Mouse (Mus musculus) midbrain, embryonic 10.5 days (tissue): ENCODE results near the gene Odf3b. TPM values are rescaled to one million over a fixed set of nuclear protein-coding genes. Genes with fewer than 3 reads are reported as not detected.

Experiments
- DNase-seq: peaks from one replicate; pipeline ENCODE4 v3.0.0-alpha.2; 2017; ENCODE audit warnings: low spot score
- H3K27ac ChIP-seq: fragments of 300-500 bp; sonication (generic); replicated peaks from 2 replicates; pipeline ENCODE4 v1.5.1; 2016; ENCODE audit warnings: mild to moderate bottlenecking
- H3K27me3 ChIP-seq: fragments of 300-500 bp; sonication (generic); 2 replicates; pipeline ENCODE4 v1.6.1; 2016; ENCODE audit warnings: low read depth, mild to moderate bottlenecking; ENCODE audit not compliant: poor library complexity, severe bottlenecking
- H3K36me3 ChIP-seq: fragments of 300-500 bp; sonication (generic); 2 replicates; pipeline ENCODE4 v1.6.1; 2016; ENCODE audit warnings: mild to moderate bottlenecking, moderate library complexity
- H3K4me1 ChIP-seq: fragments of 300-500 bp; sonication (generic); 2 replicates; pipeline ENCODE4 v1.6.1; 2016
- H3K4me3 ChIP-seq: fragments of 300-500 bp; sonication (generic); 2 replicates; pipeline ENCODE4 v1.5.1; 2016; ENCODE audit warnings: mild to moderate bottlenecking, moderate library complexity
- H3K9me3 ChIP-seq: fragments of 300-500 bp; sonication (generic); replicated peaks from 2 replicates; pipeline ENCODE4 v1.6.1; 2016; ENCODE audit warnings: mild to moderate bottlenecking
- WGBS: fragments of 180-500 bp; shearing (Covaris S2); methylation state at CpG from one replicate; pipeline ENCODE4 v1.1.7; 2016; 5-methylcytosine and 5-hydroxymethylcytosine counted together
- polyA plus RNA-seq: library from polyadenylated mRNA; unstranded; fragments of >200 nt; fragmentation: Nextera tagmentation; extraction: Ambion mirVana; gene quantifications from 2 replicates; pipeline ENCODE4 v1.2.1, GENCODE M21; 2016

Odf3b gene
- 0.11 and 0.99 TPM in 2 replicates for polyA plus RNA-seq

DNA sequence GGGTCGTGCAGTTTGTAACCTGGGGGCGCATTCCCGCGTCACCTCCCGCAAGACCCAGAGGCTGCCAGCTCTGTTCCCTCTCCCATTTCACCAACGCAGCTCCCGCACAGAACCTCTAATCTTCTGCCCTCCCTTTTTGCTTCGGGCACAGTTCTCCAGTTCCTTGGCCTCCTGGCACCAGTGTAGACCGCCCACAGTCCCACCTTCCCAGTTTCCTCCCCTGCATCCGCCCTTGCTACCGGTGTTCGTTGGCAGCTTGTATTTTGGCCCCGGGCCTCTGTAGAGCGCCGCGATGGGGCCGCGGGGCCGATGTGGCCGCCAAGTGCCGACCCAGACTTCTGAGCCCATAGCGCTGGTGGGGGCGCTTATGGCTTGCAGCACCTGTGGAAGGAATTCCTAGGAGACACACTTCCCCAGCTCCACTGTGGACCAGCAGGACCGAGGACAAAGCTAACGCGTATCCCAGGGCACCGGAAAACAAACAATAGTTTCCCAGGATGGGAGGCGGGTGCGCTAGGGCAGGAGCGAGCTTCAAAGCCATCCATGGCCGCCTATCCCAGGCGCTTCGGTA is at the start of gene Odf3b:
Gene Odf3b (minus strand): TSS at position 452 of the 571 bp plus-strand sequence.
- H3K4me3 ChIP-seq = peak within 1 kb of the TSS; percentile 56
- peaks cover 79% of the 10 kb centered on the region for H3K27me3 ChIP-seq
- under 1% methylated on average over 33 of the region's 33 CpGs for WGBS
- H3K36me3 ChIP-seq = no peaks in the 10 kb centered on the region
- H3K4me1 ChIP-seq = peaks cover 35% of the 10 kb centered on the region
- peak; percentile 58 for DNase-seq
- H3K9me3 ChIP-seq = no peaks in the 10 kb centered on the region
- H3K27ac ChIP-seq = peak within 1 kb of the TSS; percentile 10

DNA sequence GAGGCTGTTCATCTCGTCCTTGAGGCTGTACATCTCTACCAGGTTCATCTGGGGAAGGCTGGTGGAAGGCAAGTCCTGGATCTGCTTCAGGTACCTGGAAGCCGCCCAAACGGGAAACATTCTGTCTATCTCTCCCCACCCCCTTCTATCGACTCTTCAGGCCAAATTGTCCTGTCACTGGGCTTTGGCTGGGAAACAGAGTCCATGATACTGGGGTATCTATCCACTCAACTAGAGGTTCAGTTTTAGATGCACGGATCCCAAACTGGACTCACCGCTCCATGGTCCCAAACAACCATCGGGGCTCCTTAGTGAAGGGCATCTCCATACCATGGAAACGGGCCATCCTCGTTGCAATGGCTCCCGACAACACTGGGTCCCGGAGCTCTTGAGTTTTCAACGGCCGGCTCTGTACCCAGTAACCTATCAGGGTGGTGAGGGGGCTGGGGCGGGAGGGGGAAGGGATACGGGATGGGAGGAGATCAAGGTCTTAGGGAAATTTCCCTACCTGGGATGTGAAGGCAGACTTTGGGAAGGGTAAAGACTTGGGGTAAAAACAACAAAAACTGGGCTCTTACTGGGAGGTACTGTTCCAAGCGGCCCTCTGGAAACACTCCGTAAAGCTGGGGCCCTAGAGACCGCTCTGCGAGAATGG is 49.2 kb upstream of the Odf3b start:
- Histone ChIP-seq H3K4me1 (peaks cover 38% of the 10 kb centered on the region), H3K36me3 (peaks cover 37% of the 10 kb centered on the region), H3K4me3 (peak overlapping the region; percentile 84), H3K27me3 (peaks cover 13% of the 10 kb centered on the region; the same call in 1 of the 2 replicates), H3K27ac (no peak overlapping the region), H3K9me3 (no peaks in the 10 kb centered on the region)
- DNase-seq = no peak
- 83% methylated on average over 19 of the region's 19 CpGs for WGBS

DNA sequence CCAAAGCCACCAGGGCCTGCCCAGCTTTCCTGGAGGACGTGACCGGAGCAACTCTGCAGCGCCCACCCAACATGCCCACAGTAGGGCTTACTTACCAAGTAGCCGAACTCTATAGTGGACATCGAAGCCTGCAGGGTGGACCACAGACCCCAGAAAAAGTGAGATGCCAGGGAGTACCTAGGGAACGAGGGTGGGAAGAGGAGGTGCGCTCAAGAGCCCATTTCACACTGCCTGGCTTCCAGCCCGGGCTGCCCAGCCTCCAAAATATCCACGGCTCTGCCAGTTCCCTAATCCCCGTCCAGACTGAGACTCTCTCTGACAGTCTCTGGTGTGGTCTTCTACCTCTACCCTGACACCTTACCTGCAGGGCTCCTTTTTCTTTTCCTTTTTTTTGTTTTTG is 47.6 kb upstream of the Odf3b start:
- no peak overlapping the region for H3K27ac ChIP-seq
- peaks cover 38% of the 10 kb centered on the region for H3K4me1 ChIP-seq
- peaks cover 13% of the 10 kb centered on the region; the same call in 1 of the 2 replicates for H3K27me3 ChIP-seq
- DNase-seq = no peak
- 90% methylated on average over 10 of the region's 10 CpGs for WGBS
- H3K9me3 ChIP-seq = no peaks in the 10 kb centered on the region
- peaks cover 48% of the 10 kb centered on the region for H3K36me3 ChIP-seq
- no peak overlapping the region for H3K4me3 ChIP-seq

DNA sequence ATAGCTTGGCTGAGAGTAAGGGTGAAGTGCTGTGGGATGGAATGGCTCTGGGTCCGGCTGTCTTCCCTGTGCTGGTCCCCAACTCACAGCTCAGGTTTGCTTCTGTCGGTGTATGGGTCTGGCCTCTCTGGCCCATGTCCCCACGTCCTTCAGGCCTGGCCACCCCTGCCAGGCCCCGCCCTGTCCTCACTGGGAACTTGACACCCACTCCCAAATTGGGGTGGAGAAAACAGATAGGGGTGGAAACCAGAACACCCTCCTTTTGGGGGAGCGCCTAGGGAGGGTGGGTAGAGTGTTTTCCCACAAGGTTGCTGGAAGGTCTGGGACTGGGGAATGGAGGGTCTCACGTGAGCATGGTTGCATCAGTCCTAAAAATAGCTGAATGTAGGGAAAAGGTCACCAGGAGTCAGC is 46.6 kb upstream of the Odf3b start, which contains the start of gene Cpt1b:
Gene Cpt1b (minus strand): TSS at position 153 of the 411 bp plus-strand sequence.
- no peak for DNase-seq
- no peaks in the 10 kb centered on the region for H3K9me3 ChIP-seq
- peaks cover 50% of the 10 kb centered on the region for H3K36me3 ChIP-seq
- H3K27me3 ChIP-seq = peaks cover 13% of the 10 kb centered on the region; the same call in 1 of the 2 replicates
- peak within 1 kb of the TSS; percentile 23; the same call in 1 of the 2 replicates for H3K4me3 ChIP-seq
- 33% methylated on average over 6 of the region's 6 CpGs for WGBS
- H3K4me1 ChIP-seq = peaks cover 33% of the 10 kb centered on the region
- H3K27ac ChIP-seq = no peak within 1 kb of the TSS; the same call in 1 of the 2 replicates

DNA sequence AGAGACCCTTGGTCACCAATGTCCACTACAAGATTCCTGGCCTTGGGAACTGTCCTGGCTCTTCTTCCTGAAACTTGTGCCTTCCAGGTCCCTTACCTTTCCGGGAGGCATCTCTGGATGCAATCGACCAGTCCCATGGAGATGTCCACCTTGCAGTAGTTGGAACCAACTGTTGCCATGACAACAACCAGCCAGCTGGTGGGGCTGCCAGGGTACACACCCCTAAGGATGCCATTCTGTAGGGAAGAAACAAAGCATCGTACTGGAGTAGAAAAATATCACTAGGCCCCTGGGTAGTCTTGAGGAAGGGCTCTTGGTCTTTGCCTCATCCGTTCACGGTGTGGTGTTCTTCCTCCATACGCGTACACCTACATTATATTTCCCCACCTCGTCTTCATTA is 45.5 kb upstream of the Odf3b start:
- WGBS = 86% methylated on average over 8 of the region's 8 CpGs
- H3K9me3 ChIP-seq = no peaks in the 10 kb centered on the region
- peaks cover 27% of the 10 kb centered on the region for H3K4me1 ChIP-seq
- no peak for DNase-seq
- peaks cover 59% of the 10 kb centered on the region for H3K36me3 ChIP-seq
- peaks cover 13% of the 10 kb centered on the region; the same call in 1 of the 2 replicates for H3K27me3 ChIP-seq
- H3K4me3 ChIP-seq = no peak overlapping the region
- no peak overlapping the region for H3K27ac ChIP-seq

DNA sequence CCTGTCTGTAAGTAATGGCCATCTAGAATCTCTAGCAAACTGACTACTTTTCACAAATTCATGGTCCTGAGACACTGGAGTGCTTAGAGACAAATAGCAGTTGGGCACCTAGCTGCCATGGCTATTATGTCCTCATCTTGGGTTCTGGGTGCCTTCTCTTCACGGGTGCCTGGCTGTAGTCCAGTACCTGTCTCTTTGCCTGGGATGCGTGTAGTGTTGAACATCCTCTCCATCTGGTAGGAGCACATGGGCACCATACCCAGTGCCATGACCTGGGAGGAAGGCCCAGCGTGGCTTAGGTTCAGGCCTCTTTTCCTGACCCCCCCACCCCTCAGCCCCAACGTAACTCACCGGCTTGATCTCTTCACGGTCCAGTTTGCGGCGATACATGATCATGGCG is 42.9 kb upstream of the Odf3b start:
- Histone ChIP-seq H3K4me1 (peaks cover 12% of the 10 kb centered on the region), H3K27me3 (peaks cover 13% of the 10 kb centered on the region; the same call in 1 of the 2 replicates), H3K4me3 (no peak overlapping the region), H3K36me3 (peaks cover 69% of the 10 kb centered on the region), H3K27ac (no peak overlapping the region), H3K9me3 (no peaks in the 10 kb centered on the region)
- no peak for DNase-seq
- WGBS = 93% methylated on average over 9 of the region's 9 CpGs

DNA sequence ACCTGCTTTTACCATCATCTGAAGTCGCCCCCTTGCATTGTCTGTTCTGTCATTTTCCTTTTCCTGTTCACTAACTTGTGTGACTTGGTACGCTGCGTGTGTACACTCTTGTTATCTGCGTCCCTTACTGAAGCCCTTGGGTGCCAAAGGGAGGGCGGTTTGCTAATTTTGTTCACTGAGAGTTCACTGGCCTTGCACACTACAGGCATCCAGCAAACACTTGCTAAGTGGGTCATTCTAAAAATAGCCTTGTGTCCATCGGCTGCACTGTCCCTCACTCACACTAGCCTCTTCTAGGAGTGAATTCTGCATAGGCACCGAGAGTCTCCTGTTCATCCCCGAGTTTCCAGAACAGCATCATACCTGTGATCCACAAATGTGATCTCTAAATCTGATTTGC is 36.2 kb upstream of the Odf3b start:
- Histone ChIP-seq H3K27ac (no peak overlapping the region), H3K27me3 (no peaks in the 10 kb centered on the region), H3K4me1 (no peaks in the 10 kb centered on the region), H3K36me3 (peaks cover 36% of the 10 kb centered on the region), H3K9me3 (peaks cover 2% of the 10 kb centered on the region; the same call in 1 of the 2 replicates), H3K4me3 (no peak overlapping the region)
- no peak for DNase-seq
- WGBS = 90% methylated on average over 8 of the region's 8 CpGs

DNA sequence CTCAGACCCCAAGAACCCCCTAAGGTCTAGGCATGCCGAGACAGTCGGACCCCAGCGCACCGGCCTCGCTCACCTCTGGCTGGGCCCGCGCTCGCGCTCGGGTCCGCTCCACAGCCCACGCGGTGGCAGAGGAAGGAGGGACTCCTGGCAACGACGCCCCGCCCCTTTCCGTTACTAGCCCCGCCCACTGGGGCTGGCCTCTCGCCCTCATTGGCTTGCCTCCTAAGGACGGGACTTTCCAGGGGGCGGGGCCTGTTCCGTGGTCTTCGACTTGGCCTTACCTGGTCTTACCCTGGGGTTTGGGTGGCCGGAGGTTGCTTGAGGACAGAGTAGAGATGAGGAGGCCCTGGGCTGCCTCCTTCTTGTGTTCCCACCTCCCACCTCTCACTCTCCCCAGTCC is 31.0 kb upstream of the Odf3b start, which contains the start of gene Syce3:
Gene Syce3 (minus strand): TSS at position 386 of the 400 bp plus-strand sequence.
- DNase-seq = no peak
- H3K9me3 ChIP-seq = peaks cover 22% of the 10 kb centered on the region; the same call in 1 of the 2 replicates
- no peak within 1 kb of the TSS for H3K27ac ChIP-seq
- no peaks in the 10 kb centered on the region for H3K27me3 ChIP-seq
- no peaks in the 10 kb centered on the region for H3K4me1 ChIP-seq
- H3K4me3 ChIP-seq = no peak within 1 kb of the TSS
- WGBS = 86% methylated on average over 24 of the region's 24 CpGs
- H3K36me3 ChIP-seq = no peaks in the 10 kb centered on the region

DNA sequence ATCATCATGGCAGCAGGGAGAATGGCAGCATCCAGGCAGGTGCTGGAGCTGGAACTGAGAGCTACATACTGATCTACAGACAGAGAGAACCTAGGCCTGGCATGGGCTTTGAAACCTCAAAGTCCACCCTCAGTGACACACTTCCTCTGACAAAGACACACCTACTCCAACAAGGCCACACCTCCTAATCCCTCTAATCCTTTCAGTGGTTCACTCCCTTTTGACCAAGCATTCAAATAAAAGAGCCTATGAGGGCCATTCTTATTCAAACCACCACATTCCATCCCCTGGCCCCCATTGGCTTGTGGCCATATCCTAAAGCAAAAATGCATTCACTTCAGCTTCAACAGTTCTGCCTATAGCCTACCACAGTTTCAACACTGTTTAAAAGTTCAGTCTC is 27.6 kb upstream of the Odf3b start:
- H3K36me3 ChIP-seq = no peaks in the 10 kb centered on the region
- no peak overlapping the region for H3K27ac ChIP-seq
- H3K27me3 ChIP-seq = no peaks in the 10 kb centered on the region
- DNase-seq = no peak
- H3K4me1 ChIP-seq = no peaks in the 10 kb centered on the region
- H3K4me3 ChIP-seq = no peak overlapping the region
- peaks cover 22% of the 10 kb centered on the region; the same call in 1 of the 2 replicates for H3K9me3 ChIP-seq

DNA sequence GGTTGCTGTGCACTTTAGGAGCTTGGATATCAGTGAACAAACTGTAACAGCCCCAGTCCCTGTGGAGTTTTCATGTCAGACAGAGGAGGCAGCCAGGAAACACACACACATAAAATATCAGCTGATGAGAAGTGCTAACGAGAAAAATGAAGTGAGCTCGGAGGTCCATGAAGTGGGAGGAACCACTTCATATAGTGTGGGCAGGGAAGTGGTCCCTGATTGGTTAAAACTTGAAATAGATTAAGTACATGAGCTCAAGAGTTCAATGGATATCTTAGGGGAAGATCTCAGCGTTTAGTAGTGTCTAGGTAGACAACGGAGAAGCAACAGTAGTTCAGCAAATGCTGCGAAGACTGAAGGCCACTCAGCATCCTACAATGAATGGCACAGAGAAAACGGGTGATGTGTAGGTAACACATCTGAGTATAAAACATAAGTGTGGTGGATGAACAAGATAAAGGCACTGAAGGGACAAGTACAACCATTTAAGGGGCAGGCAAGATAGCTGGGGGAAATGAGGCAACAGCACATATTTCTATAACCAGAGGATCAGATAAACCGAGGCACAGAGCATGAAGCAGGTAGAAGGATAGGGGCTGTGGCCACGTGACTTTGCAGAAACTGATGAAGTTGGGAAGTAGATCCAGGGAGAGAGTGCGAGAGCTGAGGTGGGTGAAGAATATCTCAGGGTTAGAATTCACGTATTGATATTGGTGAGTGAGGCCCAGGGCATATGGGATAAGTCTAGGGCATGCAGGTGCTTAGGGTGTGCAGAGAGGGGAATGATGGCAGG is 25.9 kb upstream of the Odf3b start:
- 87% methylated on average over 10 of the region's 10 CpGs for WGBS
- no peak for DNase-seq
- no peaks in the 10 kb centered on the region for H3K36me3 ChIP-seq
- H3K4me1 ChIP-seq = no peaks in the 10 kb centered on the region
- H3K27me3 ChIP-seq = no peaks in the 10 kb centered on the region
- H3K27ac ChIP-seq = no peak overlapping the region
- peaks cover 17% of the 10 kb centered on the region; the same call in 1 of the 2 replicates for H3K9me3 ChIP-seq
- no peak overlapping the region for H3K4me3 ChIP-seq

DNA sequence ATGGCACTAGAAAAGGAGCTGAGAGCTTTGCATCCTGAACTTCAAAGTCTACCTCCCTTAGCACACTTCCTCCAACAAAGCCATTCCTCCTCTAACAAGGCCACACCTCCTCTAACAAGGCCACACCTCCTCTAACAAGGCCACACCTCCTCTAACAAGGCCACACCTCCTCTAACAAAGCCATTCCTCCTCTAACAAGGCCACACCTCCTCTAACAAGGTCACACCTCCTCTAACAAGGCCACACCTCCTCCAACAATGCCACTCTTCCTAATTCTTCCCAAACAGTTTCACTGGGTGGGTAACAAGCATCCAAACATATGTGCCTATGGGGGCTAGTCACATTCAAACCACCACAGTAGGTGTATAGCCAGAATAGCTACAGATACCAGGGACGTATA is 23.4 kb upstream of the Odf3b start:
- no peaks in the 10 kb centered on the region for H3K27me3 ChIP-seq
- no peak overlapping the region for H3K4me3 ChIP-seq
- no peak for DNase-seq
- H3K4me1 ChIP-seq = no peaks in the 10 kb centered on the region
- no peaks in the 10 kb centered on the region for H3K36me3 ChIP-seq
- no peak overlapping the region for H3K27ac ChIP-seq
- H3K9me3 ChIP-seq = 0 out of 2 replicates have a peak, but pooled peaks cover 5% of the 10 kb centered on the region
- 77% methylated on average over 1 of the region's 1 CpGs for WGBS

DNA sequence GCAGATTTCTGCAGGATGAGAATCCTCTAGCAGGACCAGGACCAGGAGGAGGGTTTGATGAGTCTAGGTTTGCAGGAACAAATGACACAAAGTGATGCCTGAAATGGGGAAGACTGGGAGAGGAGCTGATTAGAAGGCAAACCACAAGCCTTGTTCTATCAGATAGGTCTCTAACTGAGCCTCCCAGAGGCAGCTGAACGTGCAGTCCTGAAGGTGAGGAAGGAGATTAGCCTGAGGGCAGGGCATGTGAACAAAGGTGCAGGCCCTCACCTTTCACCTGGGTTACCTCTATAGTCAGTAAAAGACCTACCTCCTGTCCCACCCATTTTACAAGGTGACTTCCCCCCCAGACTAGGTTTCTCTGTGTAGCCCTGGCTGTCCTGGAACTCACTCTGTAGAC is 20.6 kb upstream of the Odf3b start:
- H3K27ac ChIP-seq = no peak overlapping the region
- WGBS = 60% methylated on average over 1 of the region's 1 CpGs
- no peaks in the 10 kb centered on the region for H3K9me3 ChIP-seq
- H3K4me1 ChIP-seq = no peaks in the 10 kb centered on the region
- H3K27me3 ChIP-seq = no peaks in the 10 kb centered on the region
- no peak for DNase-seq
- H3K4me3 ChIP-seq = no peak overlapping the region
- H3K36me3 ChIP-seq = no peaks in the 10 kb centered on the region
